Mouse (Mus musculus) lung, postnatal 0 days (tissue): ENCODE data around the gene Tmem247. TPM values are rescaled to one million over a fixed set of nuclear protein-coding genes. Genes with fewer than 3 reads are reported as not detected.

Experiments
- ATAC-seq: fragments of 200-750 bp; cut with Nextera tagmentation; 2 replicates; pipeline ENCODE4 v1.8.0; 2017; ENCODE audit warnings: moderate library complexity
- DNase-seq: peaks from one replicate; pipeline ENCODE4 v3.0.0-alpha.2; 2016; ENCODE audit warnings: low spot score
- H3K27ac ChIP-seq: fragments of 300-500 bp; sonication (generic); 2 replicates; pipeline ENCODE4 v1.5.1; 2014; ENCODE audit warnings: antibody characterized with exemption, mild to moderate bottlenecking, low read length, mixed read lengths
- H3K27me3 ChIP-seq: fragments of 300-500 bp; sonication (generic); replicated peaks from 2 replicates; pipeline ENCODE4 v1.6.1; 2014; ENCODE audit warnings: low read length, mixed read lengths; ENCODE audit not compliant: insufficient read depth
- H3K36me3 ChIP-seq: fragments of 300-500 bp; sonication (generic); 2 replicates; pipeline ENCODE4 v1.6.1; 2014; ENCODE audit warnings: low read length, mixed read lengths; ENCODE audit not compliant: insufficient read depth
- H3K4me1 ChIP-seq: fragments of 300-500 bp; sonication (generic); 2 replicates; pipeline ENCODE4 v1.6.1; 2014; ENCODE audit warnings: antibody characterized with exemption, low read depth, low read length, mixed read lengths; ENCODE audit not compliant: insufficient read depth
- H3K4me2 ChIP-seq: fragments of 300-500 bp; sonication (generic); replicated peaks from 2 replicates; pipeline ENCODE4 v1.6.1; 2014; ENCODE audit warnings: low read depth, mild to moderate bottlenecking, low read length, moderate library complexity, mixed read lengths
- H3K4me3 ChIP-seq: fragments of 300-500 bp; sonication (generic); 2 replicates; pipeline ENCODE4 v1.5.1; 2014; ENCODE audit warnings: low read depth, low read length
- H3K9ac ChIP-seq: fragments of 300-500 bp; sonication (generic); replicated peaks from 2 replicates; pipeline ENCODE4 v1.6.1; 2014; ENCODE audit warnings: low read depth, mild to moderate bottlenecking
- H3K9me3 ChIP-seq: fragments of 300-500 bp; sonication (generic); 2 replicates; pipeline ENCODE4 v1.6.1; 2016; ENCODE audit warnings: low read length, mixed read lengths
- CTCF ChIP-seq: IDR thresholded peaks from 2 replicates; pipeline ENCODE4 v1.5.1; 2016; ENCODE audit warnings: antibody characterized with exemption, mild to moderate bottlenecking
- EP300 ChIP-seq: IDR thresholded peaks from 2 replicates; pipeline ENCODE4 v1.6.1; 2016; ENCODE audit warnings: antibody characterized with exemption, mild to moderate bottlenecking, control low read depth
- WGBS: fragments of 180-500 bp; shearing (Covaris S2); extraction: QIAGEN DNeasy Blood & Tissue Kit; methylation state at CpG from one replicate; pipeline ENCODE4 v1.1.7; 2014; 5-methylcytosine and 5-hydroxymethylcytosine counted together
- polyA plus RNA-seq: library from polyadenylated mRNA; unstranded; fragments of >200 nt; fragmentation: Nextera tagmentation; extraction: Ambion mirVana; gene quantifications from 2 replicates; pipeline ENCODE4 v1.2.1, GENCODE M21; 2015

The Tmem247 gene
- polyA plus RNA-seq, 1 experiment from 2014 or later, result not detected

GRCm38 (mm10) chr17:86924679-86925078 is 7.5 kb downstream of the Tmem247 start:
- Histone ChIP-seq H3K4me3 (no peak overlapping the region), H3K9ac (no peak overlapping the region), H3K9me3 (no peaks in the 10 kb centered on the region), H3K27ac (no peak overlapping the region), H3K4me1 (no peaks in the 10 kb centered on the region), H3K36me3 (no peaks in the 10 kb centered on the region), H3K27me3 (no peaks in the 10 kb centered on the region), H3K4me2 (no peak overlapping the region)
- DNase-seq, result peak; percentile 26
- no peak for TF ChIP-seq CTCF
- TF ChIP-seq EP300, result no peak
- ATAC-seq, result no peak
- 54% methylated on average over 3 of the region's 3 CpGs for WGBS

GRCm38 (mm10) chr17:86926836-86927235 is 9.7 kb downstream of the Tmem247 start:
- Histone ChIP-seq H3K27me3 (no peaks in the 10 kb centered on the region), H3K9ac (no peak overlapping the region), H3K27ac (no peak overlapping the region), H3K4me3 (no peak overlapping the region), H3K36me3 (no peaks in the 10 kb centered on the region), H3K4me1 (no peaks in the 10 kb centered on the region), H3K9me3 (no peaks in the 10 kb centered on the region), H3K4me2 (no peak overlapping the region)
- DNase-seq, result no peak
- no peak for ATAC-seq
- 83% methylated on average over 3 of the region's 3 CpGs for WGBS
- no peak for TF ChIP-seq EP300
- no peak for TF ChIP-seq CTCF

- H3K36me3 ChIP-seq, result no peaks in the 10 kb centered on the region
- no peak overlapping the region for H3K4me3 ChIP-seq
- H3K4me1 ChIP-seq, result no peaks in the 10 kb centered on the region
- no peak overlapping the region for H3K4me2 ChIP-seq
- no peak for DNase-seq
- 69% methylated on average over 6 of the region's 6 CpGs for WGBS
- H3K27me3 ChIP-seq, result no peaks in the 10 kb centered on the region
- H3K9ac ChIP-seq, result no peak overlapping the region
- ATAC-seq, result no peak
- H3K27ac ChIP-seq, result no peak overlapping the region
- H3K9me3 ChIP-seq, result no peaks in the 10 kb centered on the region
- TF ChIP-seq EP300, result no peak
- no peak for TF ChIP-seq CTCF
Measured at GRCm38 (mm10) chr17:86929355-86929754, 12.2 kb downstream of the Tmem247 start.

GRCm38 (mm10) chr17:86929981-86930380 is 12.8 kb downstream of the Tmem247 start:
- H3K4me3 ChIP-seq, result no peak overlapping the region
- DNase-seq, result no peak
- no peak for TF ChIP-seq EP300
- no peak for TF ChIP-seq CTCF
- ATAC-seq, result no peak
- H3K9me3 ChIP-seq, result no peaks in the 10 kb centered on the region
- no peaks in the 10 kb centered on the region for H3K4me1 ChIP-seq
- H3K27ac ChIP-seq, result no peak overlapping the region
- H3K36me3 ChIP-seq, result no peaks in the 10 kb centered on the region
- no peaks in the 10 kb centered on the region for H3K27me3 ChIP-seq
- H3K9ac ChIP-seq, result no peak overlapping the region
- H3K4me2 ChIP-seq, result no peak overlapping the region

GRCm38 (mm10) chr17:86932896-86933295 is 15.7 kb downstream of the Tmem247 start:
- H3K9me3 ChIP-seq, result no peaks in the 10 kb centered on the region
- H3K27me3 ChIP-seq, result no peaks in the 10 kb centered on the region
- no peaks in the 10 kb centered on the region for H3K36me3 ChIP-seq
- 44% methylated on average over 5 of the region's 5 CpGs for WGBS
- no peak for TF ChIP-seq EP300
- TF ChIP-seq CTCF, result no peak
- H3K4me3 ChIP-seq, result no peak overlapping the region
- no peak overlapping the region for H3K9ac ChIP-seq
- peaks cover under 1% of the 10 kb centered on the region; the same call in 1 of the 2 replicates for H3K4me1 ChIP-seq
- ATAC-seq (no peak), DNase-seq (no peak)
- H3K27ac ChIP-seq, result no peak overlapping the region
- no peak overlapping the region for H3K4me2 ChIP-seq

GRCm38 (mm10) chr17:86937064-86937463 is 19.9 kb downstream of the Tmem247 start:
- H3K36me3 ChIP-seq, result no peaks in the 10 kb centered on the region
- H3K27me3 ChIP-seq, result no peaks in the 10 kb centered on the region

More at GRCm38 (mm10) chr17:86937064-86937463, 19.9 kb downstream of the Tmem247 start:
- peaks cover 4% of the 10 kb centered on the region; the same call in 1 of the 2 replicates for H3K4me1 ChIP-seq
- TF ChIP-seq CTCF, result no peak
- no peak for TF ChIP-seq EP300
- no peak for DNase-seq
- H3K9me3 ChIP-seq, result no peaks in the 10 kb centered on the region
- peak overlapping the region; percentile 52; the same call in 1 of the 2 replicates for H3K4me2 ChIP-seq
- H3K27ac ChIP-seq, result no peak overlapping the region
- no peak overlapping the region for H3K9ac ChIP-seq
- WGBS, result 56% methylated on average over 2 of the region's 2 CpGs
- ATAC-seq, result no peak
- H3K4me3 ChIP-seq, result no peak overlapping the region
